7 mouse cellular contexts compared by ENCODE assay signal in genomic region chr11:62575297-62575658, GRCm38 (mm10). TPM values are rescaled to one million over a fixed set of nuclear protein-coding genes. Genes with fewer than 3 reads are reported as not detected.
A peak's percentile ranks its signal among the peaks of the same experiment; 100 is the strongest.
DNase-seq lines count a peak whose midpoint lies in the region; ATAC-seq and TF ChIP-seq lines count a peak whose summit lies in the region.

No protein-coding gene starts in this region.

- 2% methylated on average over 9 of the region's 9 CpGs for WGBS in embryonic facial prominence, embryonic 12.5 days
- WGBS in heart, adult 2 months: 0% methylated on average over 9 of the region's 9 CpGs
- WGBS in limb, embryonic 13.5 days: 1% methylated on average over 9 of the region's 9 CpGs
- WGBS in midbrain, embryonic 15.5 days: 3% methylated on average over 9 of the region's 9 CpGs
- WGBS in spleen, adult 2 months: 1% methylated on average over 9 of the region's 9 CpGs

- H3K27ac ChIP-seq in embryonic facial prominence, embryonic 12.5 days: 0 out of 2 replicates have a peak overlapping the region, but pooled peaks have one; percentile 57
- H3K27ac ChIP-seq in heart, adult 2 months: peak overlapping the region; percentile 67
- H3K27ac ChIP-seq in limb, embryonic 13.5 days: no peak overlapping the region
- H3K27ac ChIP-seq in midbrain, embryonic 15.5 days: peak overlapping the region; percentile 80
- H3K27ac ChIP-seq in spleen, adult 2 months (ENCODE audit: insufficient read depth, low read length): peak overlapping the region; percentile 89

- no peaks in the 10 kb centered on the region for H3K9me3 ChIP-seq in embryonic facial prominence, embryonic 12.5 days
- H3K9me3 ChIP-seq in limb, embryonic 13.5 days: no peaks in the 10 kb centered on the region
- H3K9me3 ChIP-seq in midbrain, embryonic 15.5 days: no peaks in the 10 kb centered on the region

- peak overlapping the region; percentile 99 for H3K4me2 ChIP-seq in embryonic facial prominence, embryonic 12.5 days (replicated peaks)
- H3K4me2 ChIP-seq in limb, embryonic 13.5 days (replicated peaks): peak overlapping the region; percentile 95
- H3K4me2 ChIP-seq in midbrain, embryonic 15.5 days: peak overlapping the region; percentile 86

- H3K4me3 ChIP-seq in embryonic facial prominence, embryonic 12.5 days: peak overlapping the region; percentile 51
- H3K4me3 ChIP-seq in heart, adult 2 months: peak overlapping the region; percentile 54
- peak overlapping the region; percentile 49 for H3K4me3 ChIP-seq in limb, embryonic 13.5 days
- peak overlapping the region; percentile 47 for H3K4me3 ChIP-seq in midbrain, embryonic 15.5 days
- H3K4me3 ChIP-seq in spleen, adult 2 months (ENCODE audit: extremely low read depth, insufficient read depth, insufficient read length): peak overlapping the region; percentile 77

- H3K27me3 ChIP-seq in embryonic facial prominence, embryonic 12.5 days: peaks cover 5% of the 10 kb centered on the region; the same call in 1 of the 2 replicates
- H3K27me3 ChIP-seq in heart, adult 2 months (ENCODE audit: control insufficient read depth, insufficient read depth, low read length): no peaks in the 10 kb centered on the region
- H3K27me3 ChIP-seq in limb, embryonic 13.5 days: peaks cover 13% of the 10 kb centered on the region
- H3K27me3 ChIP-seq in midbrain, embryonic 15.5 days (replicated peaks): no peaks in the 10 kb centered on the region
- no peaks in the 10 kb centered on the region for H3K27me3 ChIP-seq in spleen, adult 2 months (ENCODE audit: control insufficient read depth, insufficient read depth, low read length)

- DNase-seq in adrenal gland, postnatal 25 days: peak; percentile 86
- peak; percentile 86 to 92 for DNase-seq in heart, adult 2 months
- DNase-seq in kidney, adult 8-10 months: peak; percentile 67 to 89
- DNase-seq in spleen, adult 2 months (ENCODE audit: low read depth in 1 of 2, low spot score in 2 of 2): peak; percentile 54 to 85

- peak overlapping the region; percentile 54 for H3K9ac ChIP-seq in embryonic facial prominence, embryonic 12.5 days
- peak overlapping the region; percentile 52 for H3K9ac ChIP-seq in heart, adult 2 months (ENCODE audit: low read depth, low read length)
- peak overlapping the region; percentile 59 for H3K9ac ChIP-seq in limb, embryonic 13.5 days
- H3K9ac ChIP-seq in midbrain, embryonic 15.5 days: peak overlapping the region; percentile 51

- peak; percentile 95 for TF ChIP-seq CTCF in heart, adult 2 months (IDR thresholded peaks at IDR 0.05)
- peak; percentile 86; the same call in 1 of the 2 replicates for TF ChIP-seq CTCF in spleen, adult 2 months (IDR thresholded peaks at IDR 0.05; ENCODE audit: extremely low read depth, insufficient read depth, insufficient read length, insufficient replicate concordance)

- intact Hi-C loops in heart, adult 2 months (cut with DNase I): loop anchor here (1.0 to 5.0 kb wide), 2 partner anchors 38 to 179 kb away; partner anchors contain the start of gene Cenpv

- no peak for TF ChIP-seq POLR2A in heart, adult 2 months (IDR thresholded peaks at IDR 0.05; ENCODE audit: insufficient read depth, low read depth, low read length)
- no peak; the same call in 1 of the 2 replicates for TF ChIP-seq POLR2A in spleen, adult 2 months (IDR thresholded peaks at IDR 0.05; ENCODE audit: low read depth, low read length)

- H3K4me1 ChIP-seq in embryonic facial prominence, embryonic 12.5 days: peaks cover 11% of the 10 kb centered on the region
- H3K4me1 ChIP-seq in heart, adult 2 months (ENCODE audit: control insufficient read depth, insufficient read depth, low read length): no peaks in the 10 kb centered on the region
- peaks cover 11% of the 10 kb centered on the region for H3K4me1 ChIP-seq in limb, embryonic 13.5 days
- peaks cover 14% of the 10 kb centered on the region for H3K4me1 ChIP-seq in midbrain, embryonic 15.5 days
- H3K4me1 ChIP-seq in spleen, adult 2 months (ENCODE audit: control insufficient read depth, insufficient read depth, insufficient read length): peaks cover 2% of the 10 kb centered on the region; the same call in 1 of the 2 replicates

- peak; percentile 54; the same call in 1 of the 2 replicates for ATAC-seq in embryonic facial prominence, embryonic 12.5 days (ENCODE audit: insufficient number of reproducible peaks, insufficient read depth, low FRiP score, low TSS enrichment)
- peak; percentile 61; the same call in 1 of the 2 replicates for ATAC-seq in limb, embryonic 13.5 days (ENCODE audit: low FRiP score, low read depth)
- peak; percentile 77 for ATAC-seq in midbrain, embryonic 15.5 days (replicated peaks)

- TF ChIP-seq EP300 in heart, adult 2 months (IDR thresholded peaks at IDR 0.05; ENCODE audit: insufficient read depth, low read depth, low read length): peak; percentile 79; the same call in 1 of the 2 replicates

- no peaks in the 10 kb centered on the region for H3K79me2 ChIP-seq in heart, adult 2 months (replicated peaks; ENCODE audit: control insufficient read depth, insufficient read depth, low read length)

- H3K36me3 ChIP-seq in embryonic facial prominence, embryonic 12.5 days: no peaks in the 10 kb centered on the region
- no peaks in the 10 kb centered on the region for H3K36me3 ChIP-seq in heart, adult 2 months (ENCODE audit: control insufficient read depth, insufficient read depth, low read length)
- no peaks in the 10 kb centered on the region for H3K36me3 ChIP-seq in limb, embryonic 13.5 days
- no peaks in the 10 kb centered on the region for H3K36me3 ChIP-seq in midbrain, embryonic 15.5 days (replicated peaks)
- peaks cover 9% of the 10 kb centered on the region for H3K36me3 ChIP-seq in spleen, adult 2 months (ENCODE audit: control insufficient read depth, insufficient read depth, low read length)

RNA-seq across cellular contexts. Expression of gene Trpv2, which starts 1.0 kb away (rescaled TPM):
- 1.6 and 1.9 TPM in 2 replicates for total RNA-seq in adrenal gland, postnatal 25 days (2021)
- polyA plus RNA-seq in embryonic facial prominence, embryonic 12.5 days (2016; fragmentation: Nextera tagmentation; extraction: Ambion mirVana): 4.5 and 5.9 TPM in 2 replicates
- 1 to 10 TPM; 2.6 to 3.5 TPM for total RNA-seq in heart, adult 2 months (2021)
- polyA plus RNA-seq in heart, adult 2 months (2012; rRNA removed): 4.6 and 5.6 TPM in 2 replicates
- polyA plus RNA-seq in limb, embryonic 13.5 days (2015; fragmentation: Nextera tagmentation; extraction: Ambion mirVana): 1.4 and 2.4 TPM in 2 replicates
- polyA plus RNA-seq in midbrain, embryonic 15.5 days (2015; fragmentation: Nextera tagmentation; extraction: Ambion mirVana): 35.8 and 38.8 TPM in 2 replicates
- 35.4 and 39.8 TPM in 2 replicates for polyA plus RNA-seq in spleen, adult 2 months (2012; rRNA removed)

RNA-seq across cellular contexts. Expression of gene Ubb, which starts 24.3 kb away (rescaled TPM):
- 1,162 and 1,405 TPM in 2 replicates for total RNA-seq in adrenal gland, postnatal 25 days (2021)
- polyA plus RNA-seq in embryonic facial prominence, embryonic 12.5 days (2016; fragmentation: Nextera tagmentation; extraction: Ambion mirVana): 3,442 and 3,474 TPM in 2 replicates
- 100 to 1,000 TPM; 626 to 699 TPM for total RNA-seq in heart, adult 2 months (2021)
- polyA plus RNA-seq in heart, adult 2 months (2012; rRNA removed): 1,026 and 1,119 TPM in 2 replicates
- 3,843 and 3,876 TPM in 2 replicates for polyA plus RNA-seq in limb, embryonic 13.5 days (2015; fragmentation: Nextera tagmentation; extraction: Ambion mirVana)
- 4,689 and 4,874 TPM in 2 replicates for polyA plus RNA-seq in midbrain, embryonic 15.5 days (2015; fragmentation: Nextera tagmentation; extraction: Ambion mirVana)
- 1,229 and 1,312 TPM in 2 replicates for polyA plus RNA-seq in spleen, adult 2 months (2012; rRNA removed)

RNA-seq across cellular contexts. Expression of gene Cenpv, which starts 36.2 kb away (rescaled TPM):
- total RNA-seq in adrenal gland, postnatal 25 days (2021): 40.0 and 44.4 TPM in 2 replicates
- polyA plus RNA-seq in embryonic facial prominence, embryonic 12.5 days (2016; fragmentation: Nextera tagmentation; extraction: Ambion mirVana): 47.1 and 48.1 TPM in 2 replicates
- total RNA-seq in heart, adult 2 months (2021): 10 to 100 TPM; 25.0 to 25.8 TPM
- 30.8 and 54.7 TPM in 2 replicates for polyA plus RNA-seq in heart, adult 2 months (2012; rRNA removed)
- polyA plus RNA-seq in limb, embryonic 13.5 days (2015; fragmentation: Nextera tagmentation; extraction: Ambion mirVana): 23.6 and 26.8 TPM in 2 replicates
- polyA plus RNA-seq in midbrain, embryonic 15.5 days (2015; fragmentation: Nextera tagmentation; extraction: Ambion mirVana): 67.0 and 67.3 TPM in 2 replicates
- 8.5 and 9.4 TPM in 2 replicates for polyA plus RNA-seq in spleen, adult 2 months (2012; rRNA removed)
